Mouse (Mus musculus) ES-E14 (cell line): ENCODE measurements around the gene Srek1. TPM values are rescaled to one million over a fixed set of nuclear protein-coding genes. Genes with fewer than 3 reads are reported as not detected.

ENCODE experiments used
- DNase-seq: peaks from one replicate; pipeline ENCODE4 v3.0.0-alpha.2; 2013; ENCODE audit warnings: low read depth, low spot score
- H3K27ac ChIP-seq: 2 replicates; pipeline ENCODE4 v1.5.1; 2012; ENCODE audit warnings: low read depth, mild to moderate bottlenecking, low read length, moderate library complexity, mixed read lengths; ENCODE audit not compliant: poor library complexity, insufficient read depth, severe bottlenecking
- H3K36me3 ChIP-seq: 2 replicates; pipeline ENCODE4 v1.6.1; 2012; ENCODE audit warnings: mild to moderate bottlenecking, low read length, moderate library complexity, mixed read lengths; ENCODE audit not compliant: control insufficient read depth, poor library complexity, insufficient read depth, severe bottlenecking
- H3K4me1 ChIP-seq, 2 experiments: fragments of 150-350 bp in 1 of 2; sonication (generic) in 1 of 2; 2 replicates each; pipeline ENCODE4 v1.6.1; 2012; ENCODE audit warnings: low read length in 2 of 2, mild to moderate bottlenecking in 1 of 2, mixed read lengths in 1 of 2; ENCODE audit not compliant: control insufficient read depth in 2 of 2, insufficient read depth in 2 of 2, poor library complexity in 1 of 2
- H3K4me3 ChIP-seq, 2 experiments: fragments of 150-350 bp in 1 of 2; sonication (generic) in 1 of 2; 2 replicates each; pipeline ENCODE4 v1.5.1; 2012; ENCODE audit warnings: low read length in 2 of 2, low read depth in 1 of 2, mild to moderate bottlenecking in 1 of 2, mixed read lengths in 1 of 2; ENCODE audit not compliant: insufficient read depth in 1 of 2, poor library complexity in 1 of 2, severe bottlenecking in 1 of 2
- H3K9ac ChIP-seq: 2 replicates; pipeline ENCODE4 v1.6.1; 2012; ENCODE audit warnings: low read depth, mild to moderate bottlenecking, low read length, mixed read lengths; ENCODE audit not compliant: poor library complexity, insufficient read depth, severe bottlenecking
- H3K9me3 ChIP-seq: fragments of 150-350 bp; sonication (generic); 2 replicates; pipeline ENCODE4 v1.6.1; 2012; ENCODE audit warnings: low read depth, mild to moderate bottlenecking, low read length; ENCODE audit not compliant: control insufficient read depth, insufficient read depth
- CHD2 ChIP-seq: IDR thresholded peaks from 2 replicates; pipeline ENCODE4 v1.6.1; 2014; ENCODE audit warnings: mild to moderate bottlenecking, low read depth, low read length, inconsistent platforms
- HCFC1 ChIP-seq: IDR thresholded peaks from 2 replicates; pipeline ENCODE4 v1.6.1; 2012; ENCODE audit warnings: low read length, inconsistent platforms, borderline replicate concordance; ENCODE audit not compliant: insufficient read depth
- MAFK ChIP-seq: IDR thresholded peaks from 2 replicates; pipeline ENCODE4 v1.6.1; 2014; ENCODE audit warnings: mild to moderate bottlenecking, low read depth, low read length, inconsistent platforms; ENCODE audit not compliant: insufficient read depth
- ZC3H11A ChIP-seq: IDR thresholded peaks from 2 replicates; pipeline ENCODE4 v1.6.1; 2012; ENCODE audit warnings: low read depth, mild to moderate bottlenecking, inconsistent platforms, low read length, borderline replicate concordance
- ZNF384 ChIP-seq: IDR thresholded peaks from 2 replicates; pipeline ENCODE4 v1.6.1; 2012; ENCODE audit warnings: low read depth, low read length, inconsistent platforms
- in situ Hi-C, 2 experiments: fragments of 600-800 bp; cut with MboI; formaldehyde crosslinking; loops; one replicate each; pipeline ENCODE4 v1.15.1; 2025; ENCODE audit warnings: low sequenced_read_pairs in 2 of 2, inconsistent platforms in 1 of 2; ENCODE audit not compliant: unreplicated experiment in 2 of 2
- total RNA-seq: library from RNA; depleted of rRNA; stranded (reverse); fragments of 300-350 nt; gene quantifications from 2 replicates; pipeline ENCODE4 v1.2.3, GENCODE M21; 2012; rRNA removed

Gene Srek1
- total RNA-seq, result 59.3 and 63.1 TPM in 2 replicates

DNA sequence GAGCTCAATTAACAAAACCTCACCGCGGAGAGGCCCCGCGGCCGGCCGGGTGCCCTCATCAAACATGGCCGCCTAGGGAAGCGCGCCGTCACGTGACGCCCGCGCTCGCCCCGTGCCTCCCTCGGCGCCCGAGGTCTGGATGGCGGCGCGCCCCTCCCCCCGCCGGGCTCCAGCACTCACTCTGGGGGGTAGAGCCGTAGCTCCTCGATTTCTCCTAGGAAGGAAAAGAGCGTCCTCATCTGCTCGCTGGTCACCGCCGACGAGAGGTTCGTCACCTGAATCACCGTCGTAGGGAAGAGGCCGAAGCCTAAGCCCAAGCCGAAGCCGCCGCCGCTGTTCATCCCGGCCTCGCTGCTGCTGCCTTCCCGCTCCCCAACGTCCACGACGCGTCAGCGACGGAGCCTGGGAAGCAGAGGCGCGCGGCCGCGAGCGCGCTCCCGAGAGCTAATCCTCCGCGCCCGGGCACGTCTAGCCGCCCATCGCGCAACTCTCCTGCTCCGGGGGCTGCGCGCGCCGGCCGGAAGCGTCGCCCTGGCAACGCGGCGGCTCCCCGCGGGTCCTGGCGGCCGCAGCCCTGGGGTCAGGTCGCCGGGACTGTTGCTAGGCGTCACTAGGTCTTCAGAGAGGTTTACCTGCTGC lies at the start of gene Srek1:
Srek1 (minus strand) TSS at position 490 of the 639 bp plus-strand sequence.
- peak within 1 kb of the TSS; percentile 99 for H3K9ac ChIP-seq
- H3K9me3 ChIP-seq, result no peaks in the 10 kb centered on the region
- in situ Hi-C loops, result no loop called here
- TF ChIP-seq HCFC1 (peak; percentile 75), ZC3H11A (no peak)
- peak; percentile 84 for DNase-seq
- H3K4me1 ChIP-seq, result 0 out of 4 replicates have a peak, but pooled peaks cover 0 to 3% of the 10 kb centered on the region in 2 experiments
- H3K36me3 ChIP-seq, result no peaks in the 10 kb centered on the region
- peak within 1 kb of the TSS; percentile 98 for H3K27ac ChIP-seq
- peak within 1 kb of the TSS; percentile 89 to 94 for H3K4me3 ChIP-seq

DNA sequence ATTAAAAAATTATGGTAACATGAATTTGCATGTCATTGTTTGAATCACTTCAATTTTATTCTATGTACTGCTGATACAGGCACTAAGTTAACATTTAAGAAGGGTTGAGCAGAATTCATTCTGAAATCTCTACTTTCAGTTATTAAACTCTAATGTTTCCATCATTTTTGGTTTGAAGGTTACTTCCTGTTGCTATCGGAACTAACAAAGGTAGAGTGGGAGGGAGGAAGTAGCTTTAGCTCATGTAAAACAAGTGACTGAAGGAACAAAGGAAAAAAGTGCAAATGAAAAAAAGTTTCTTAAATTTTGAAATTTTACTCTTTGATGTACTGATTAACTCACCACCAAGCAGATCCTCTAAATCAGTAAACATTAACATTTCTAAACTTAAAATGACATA lies 47.9 kb upstream of the Srek1 start:
- H3K36me3 ChIP-seq, result no peaks in the 10 kb centered on the region
- H3K9ac ChIP-seq, result no peak overlapping the region
- TF ChIP-seq MAFK, result no peak
- in situ Hi-C loops, result no loop called here
- no peak for DNase-seq
- H3K9me3 ChIP-seq, result no peaks in the 10 kb centered on the region
- H3K27ac ChIP-seq, result no peak overlapping the region
- H3K4me3 ChIP-seq, result no peak overlapping the region
- no peaks in the 10 kb centered on the region for H3K4me1 ChIP-seq

- TF ChIP-seq HCFC1, result no peak
- no peak for TF ChIP-seq ZNF384
- no peak for TF ChIP-seq CHD2
- TF ChIP-seq ZC3H11A, result no peak
- no peak for TF ChIP-seq MAFK
- Histone ChIP-seq H3K36me3 (no peaks in the 10 kb centered on the region), H3K27ac (no peak overlapping the region), H3K9ac (no peak overlapping the region), H3K4me3 (no peak overlapping the region), H3K4me1 (no peaks in the 10 kb centered on the region), H3K9me3 (no peaks in the 10 kb centered on the region)
- in situ Hi-C loops, result no loop called here
- DNase-seq, result no peak
Measured at GRCm38 (mm10) chr13:103819377-103819776, 45.0 kb upstream of the Srek1 start.

- no peaks in the 10 kb centered on the region for H3K4me1 ChIP-seq
- no peak for DNase-seq
- H3K4me3 ChIP-seq, result no peak overlapping the region
- H3K9me3 ChIP-seq, result no peaks in the 10 kb centered on the region
- in situ Hi-C loops, result no loop called here
- no peaks in the 10 kb centered on the region for H3K36me3 ChIP-seq
- no peak overlapping the region for H3K9ac ChIP-seq
- no peak overlapping the region for H3K27ac ChIP-seq
- TF ChIP-seq MAFK (no peak), ZNF384 (no peak), CHD2 (no peak), HCFC1 (no peak), ZC3H11A (no peak)
Measured at GRCm38 (mm10) chr13:103817935-103818334, 43.5 kb upstream of the Srek1 start.

- no peaks in the 10 kb centered on the region for H3K36me3 ChIP-seq
- no peaks in the 10 kb centered on the region for H3K9me3 ChIP-seq
- no peak for DNase-seq
- H3K27ac ChIP-seq, result no peak overlapping the region
- H3K9ac ChIP-seq, result no peak overlapping the region
- TF ChIP-seq HCFC1 (no peak), ZNF384 (no peak), MAFK (no peak), CHD2 (no peak)
- no peaks in the 10 kb centered on the region for H3K4me1 ChIP-seq
- in situ Hi-C loops, result no loop called here
- no peak overlapping the region for H3K4me3 ChIP-seq
Measured at GRCm38 (mm10) chr13:103807464-103807863, 33.1 kb upstream of the Srek1 start.
